Mouse (Mus musculus) regulatory T cell (primary cell): ENCODE data around the gene Rbm43.
"Not testable (repeated sequence)": the region's sequence is repeated elsewhere in the genome, so short reads cannot be mapped to it uniquely, and the experiment has no call there.

ENCODE experiments used
- in situ Hi-C: fragments of 300-600 bp; cut with MboI, MseI; formaldehyde crosslinking; loops from one replicate; pipeline ENCODE4 v1.15.1; 2025; ENCODE audit warnings: high pct_unique_total_duplicates

The Rbm43 gene

DNA sequence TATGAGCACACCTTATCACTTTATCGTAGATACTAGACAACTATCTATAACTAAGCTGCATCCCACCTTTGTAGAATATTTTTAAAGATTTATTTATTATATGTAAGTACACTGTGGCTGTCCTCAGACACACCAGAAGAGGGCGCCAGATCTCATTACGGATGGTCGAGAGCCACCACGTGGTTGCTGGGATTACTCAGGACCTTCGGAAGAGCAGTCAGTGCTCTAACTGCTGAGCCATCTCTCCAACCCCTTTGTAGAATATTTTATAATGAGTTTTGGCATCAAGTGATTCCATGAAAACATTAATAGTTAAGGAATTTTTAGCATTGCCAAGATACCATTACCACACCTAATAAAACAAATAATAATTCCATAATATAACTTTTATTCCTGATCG lies 20.4 kb downstream of the Rbm43 start:
- in situ Hi-C loops: no loop called here

DNA sequence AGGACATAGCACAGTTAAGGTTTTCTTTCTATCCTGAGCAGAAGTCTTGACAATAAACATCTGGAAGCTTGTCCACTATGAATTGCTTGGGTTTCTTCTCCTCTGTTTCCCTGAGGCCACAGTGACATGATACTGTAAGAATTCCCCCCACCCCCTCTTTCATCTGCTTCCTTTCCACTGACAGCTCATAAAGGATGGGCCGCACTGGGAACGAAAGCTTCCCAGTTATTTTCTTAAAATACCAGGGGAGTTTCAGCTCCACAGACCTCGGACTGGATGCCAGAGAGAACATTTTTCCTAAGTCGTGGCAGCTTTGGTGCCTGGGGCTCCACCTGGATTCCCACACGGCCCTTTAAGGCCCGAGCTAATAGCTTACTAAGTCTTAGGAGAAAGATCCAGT lies 22.2 kb downstream of the Rbm43 start:
- in situ Hi-C loops: no loop called here

GRCm38 (mm10) chr2:51911864-51912263 lies 23.1 kb downstream of the Rbm43 start:
- in situ Hi-C loops: no loop called here

- in situ Hi-C loops: no loop called here
Observed at GRCm38 (mm10) chr2:51907538-51908110, 27.3 kb downstream of the Rbm43 start.

GRCm38 (mm10) chr2:51905637-51906036 lies 29.3 kb downstream of the Rbm43 start:
- in situ Hi-C loops: no loop called here

- in situ Hi-C loops: no loop called here
Observed at GRCm38 (mm10) chr2:51892411-51892901, 42.5 kb downstream of the Rbm43 start.

DNA sequence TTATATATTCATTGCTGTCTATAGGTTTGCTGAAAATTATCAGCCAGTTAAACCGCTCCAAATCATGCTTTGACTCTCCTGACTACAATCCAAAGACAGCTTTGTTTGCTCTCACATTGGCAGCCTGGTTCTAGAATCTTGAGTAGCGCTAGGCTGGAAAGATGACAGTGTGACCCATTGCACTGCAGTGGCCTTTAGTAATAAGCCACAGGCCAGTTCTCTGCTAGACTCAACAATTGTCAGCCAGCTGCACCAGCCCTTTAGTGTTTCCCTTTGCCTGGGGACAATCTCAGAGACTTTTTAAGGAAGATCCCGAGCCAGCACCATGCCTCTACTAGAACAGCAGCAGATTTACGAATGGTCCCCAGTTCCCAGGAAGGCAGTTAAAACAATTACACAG lies 44.0 kb downstream of the Rbm43 start:
- in situ Hi-C loops: no loop called here

GRCm38 (mm10) chr2:51890139-51890538 lies 44.8 kb downstream of the Rbm43 start:
- in situ Hi-C loops: not testable (repeated sequence)

DNA sequence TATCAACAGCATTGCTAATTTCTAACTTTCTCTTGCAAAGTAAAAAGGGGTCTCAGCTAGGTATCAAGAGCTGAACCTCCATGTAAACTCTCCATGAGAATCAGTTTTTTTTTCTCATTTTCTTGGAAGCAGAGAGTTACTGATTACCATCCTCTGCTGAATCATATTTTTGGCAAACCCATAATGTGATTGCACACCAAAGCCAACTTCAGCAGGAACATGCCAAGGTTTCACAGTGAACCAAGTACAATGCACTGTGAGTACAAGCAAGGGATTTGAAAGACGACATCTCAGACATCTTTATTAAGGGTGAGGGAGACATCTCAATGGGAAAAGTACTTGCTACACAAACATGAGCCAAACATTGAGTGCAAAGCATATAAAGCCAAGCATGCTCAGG lies 54.8 kb downstream of the Rbm43 start:
- in situ Hi-C loops: no loop called here
